Mouse (Mus musculus) stomach, postnatal 0 days (tissue): ENCODE results near the gene Des. TPM values are rescaled to one million over a fixed set of nuclear protein-coding genes. Genes with fewer than 3 reads are reported as not detected.
A peak's percentile ranks its signal among the peaks of the same experiment; 100 is the strongest.

Experiments
- ATAC-seq: fragments of 200-750 bp; cut with Nextera tagmentation; 2 replicates; pipeline ENCODE4 v1.8.0; 2017; ENCODE audit not compliant: low FRiP score, low TSS enrichment
- DNase-seq: peaks from one replicate; pipeline ENCODE4 v3.0.0-alpha.2; 2016; ENCODE audit warnings: low spot score
- H3K27ac ChIP-seq: fragments of 300-500 bp; sonication (generic); replicated peaks from 2 replicates; pipeline ENCODE4 v1.5.1; 2014; ENCODE audit warnings: mild to moderate bottlenecking, control low read depth
- H3K27me3 ChIP-seq: fragments of 300-500 bp; sonication (generic); 2 replicates; pipeline ENCODE4 v1.6.1; 2014; ENCODE audit warnings: low read length; ENCODE audit not compliant: control insufficient read depth, insufficient read depth
- H3K36me3 ChIP-seq: fragments of 300-500 bp; sonication (generic); 2 replicates; pipeline ENCODE4 v1.6.1; 2014; ENCODE audit warnings: low read length, mixed read lengths; ENCODE audit not compliant: control insufficient read depth, insufficient read depth
- H3K4me1 ChIP-seq: fragments of 300-500 bp; sonication (generic); replicated peaks from 2 replicates; pipeline ENCODE4 v1.6.1; 2014; ENCODE audit warnings: antibody characterized with exemption; ENCODE audit not compliant: control insufficient read depth, insufficient read depth
- H3K4me2 ChIP-seq: fragments of 300-500 bp; sonication (generic); replicated peaks from 2 replicates; pipeline ENCODE4 v1.6.1; 2014; ENCODE audit warnings: low read depth, mild to moderate bottlenecking, control low read depth, moderate library complexity
- H3K4me3 ChIP-seq: fragments of 300-500 bp; sonication (generic); 2 replicates; pipeline ENCODE4 v1.5.1; 2014; ENCODE audit warnings: low read depth, low read length, control low read depth
- H3K9ac ChIP-seq: fragments of 300-500 bp; sonication (generic); 2 replicates; pipeline ENCODE4 v1.6.1; 2014; ENCODE audit warnings: mild to moderate bottlenecking, low read length, control low read depth, mixed read lengths
- H3K9me3 ChIP-seq: fragments of 300-500 bp; sonication (generic); 2 replicates; pipeline ENCODE4 v1.6.1; 2016; ENCODE audit warnings: low read length; ENCODE audit not compliant: control insufficient read depth
- CTCF ChIP-seq: IDR thresholded peaks from 2 replicates; pipeline ENCODE4 v1.5.1; 2016; ENCODE audit warnings: antibody characterized with exemption, low read depth, mild to moderate bottlenecking, moderate library complexity
- EP300 ChIP-seq: optimal IDR thresholded peaks from 2 replicates; pipeline ENCODE3; 2016; ENCODE audit warnings: antibody characterized with exemption
- WGBS: fragments of 180-500 bp; shearing (Covaris S2); extraction: QIAGEN DNeasy Blood & Tissue Kit; methylation state at CpG from one replicate; pipeline ENCODE4 v1.1.7; 2014; 5-methylcytosine and 5-hydroxymethylcytosine counted together
- polyA plus RNA-seq: library from polyadenylated mRNA; unstranded; fragments of >200 nt; fragmentation: Nextera tagmentation; extraction: Ambion mirVana; gene quantifications from 2 replicates; pipeline ENCODE4 v1.2.1, GENCODE M21; 2015

The Des gene
- polyA plus RNA-seq, 1 experiment from 2014 or later: 291 TPM

- no peak for TF ChIP-seq CTCF
- TF ChIP-seq EP300: no peak
- DNase-seq (no peak), ATAC-seq (peak; percentile 18; the same call in 1 of the 2 replicates)
- Histone ChIP-seq H3K27ac (peak overlapping the region; percentile 63), H3K4me3 (no peak overlapping the region), H3K36me3 (no peaks in the 10 kb centered on the region), H3K9ac (no peak overlapping the region), H3K4me2 (0 out of 2 replicates have a peak overlapping the region, but pooled peaks have one; percentile 18), H3K9me3 (no peaks in the 10 kb centered on the region), H3K4me1 (0 out of 2 replicates have a peak, but pooled peaks cover 2% of the 10 kb centered on the region), H3K27me3 (no peaks in the 10 kb centered on the region)
- WGBS: 13% methylated on average over 15 of the region's 15 CpGs
These were observed 15.7 kb upstream of the Des start for GRCm38 (mm10) chr1:75344291-75345035.

- Histone ChIP-seq H3K4me2 (no peak overlapping the region), H3K36me3 (no peaks in the 10 kb centered on the region), H3K9ac (no peak overlapping the region), H3K9me3 (no peaks in the 10 kb centered on the region), H3K4me1 (0 out of 2 replicates have a peak, but pooled peaks cover 2% of the 10 kb centered on the region), H3K27ac (peak overlapping the region; percentile 63), H3K4me3 (no peak overlapping the region), H3K27me3 (no peaks in the 10 kb centered on the region)
- ATAC-seq (no peak), DNase-seq (no peak)
- TF ChIP-seq CTCF: peak; percentile 42
- no peak for TF ChIP-seq EP300
- 52% methylated on average over 20 of the region's 20 CpGs for WGBS
These were observed 14.8 kb upstream of the Des start for GRCm38 (mm10) chr1:75345036-75345935.

GRCm38 (mm10) chr1:75347279-75347678, 12.8 kb upstream of the Des start:
- TF ChIP-seq CTCF (no peak), EP300 (no peak)
- no peaks in the 10 kb centered on the region for H3K36me3 ChIP-seq
- H3K4me2 ChIP-seq: no peak overlapping the region
- H3K27ac ChIP-seq: peak overlapping the region; percentile 61; the same call in 1 of the 2 replicates
- WGBS: 58% methylated on average over 5 of the region's 5 CpGs
- H3K4me1 ChIP-seq: 0 out of 2 replicates have a peak, but pooled peaks cover 2% of the 10 kb centered on the region
- H3K27me3 ChIP-seq: no peaks in the 10 kb centered on the region
- no peak overlapping the region for H3K9ac ChIP-seq
- H3K9me3 ChIP-seq: no peaks in the 10 kb centered on the region
- ATAC-seq: peak; percentile 56; the same call in 1 of the 2 replicates
- no peak overlapping the region for H3K4me3 ChIP-seq
- no peak for DNase-seq

GRCm38 (mm10) chr1:75349275-75349674, 10.9 kb upstream of the Des start:
- Histone ChIP-seq H3K4me2 (no peak overlapping the region), H3K4me3 (no peak overlapping the region), H3K27ac (peak overlapping the region; percentile 81), H3K36me3 (no peaks in the 10 kb centered on the region), H3K27me3 (no peaks in the 10 kb centered on the region), H3K9me3 (no peaks in the 10 kb centered on the region), H3K4me1 (0 out of 2 replicates have a peak, but pooled peaks cover 2% of the 10 kb centered on the region), H3K9ac (no peak overlapping the region)
- ATAC-seq (peak; percentile 65; the same call in 1 of the 2 replicates), DNase-seq (no peak)
- TF ChIP-seq CTCF (no peak), EP300 (no peak)
- WGBS: 38% methylated on average over 5 of the region's 5 CpGs

GRCm38 (mm10) chr1:75357261-75357660, 2.9 kb upstream of the Des start:
- Histone ChIP-seq H3K36me3 (no peaks in the 10 kb centered on the region), H3K4me3 (no peak overlapping the region), H3K27ac (no peak overlapping the region), H3K9ac (no peak overlapping the region), H3K9me3 (no peaks in the 10 kb centered on the region), H3K27me3 (no peaks in the 10 kb centered on the region), H3K4me1 (no peaks in the 10 kb centered on the region), H3K4me2 (no peak overlapping the region)
- TF ChIP-seq CTCF: no peak
- TF ChIP-seq EP300: no peak
- ATAC-seq (no peak), DNase-seq (no peak)
- WGBS: 59% methylated on average over 7 of the region's 7 CpGs
